Mouse (Mus musculus): Measurements from ENCODE around the gene Gm17349. TPM values are rescaled to one million over a fixed set of nuclear protein-coding genes. Genes with fewer than 3 reads are reported as not detected.

Gm17349 gene
- polyA plus RNA-seq, 2 experiments: not detected

- Histone ChIP-seq H3K4me3 (ENCODE audit: insufficient read depth in 1 of 2, low read depth in 2 of 2, low read length in 2 of 2) (peak overlapping the region; percentile 29 to 37), H3K4me1 (replicated peaks; ENCODE audit: control insufficient read depth in 2 of 2, insufficient read depth in 2 of 2, low read length in 1 of 2) (peaks cover 19 to 31% of the 10 kb centered on the region in 2 experiments), H3K27me3 (ENCODE audit: control insufficient read depth, insufficient read depth, low read length) (peaks cover 50% of the 10 kb centered on the region), H3K27ac (no peak overlapping the region), H3K36me3 (replicated peaks; ENCODE audit: control insufficient read depth, insufficient read depth, low read depth) (no peaks in the 10 kb centered on the region), H3K4me2 (ENCODE audit: low read depth) (peak overlapping the region; percentile 64), H3K9ac (replicated peaks) (no peak overlapping the region), H3K9me3 (ENCODE audit: control insufficient read depth, low read length) (no peaks in the 10 kb centered on the region)
- whole genome bisulfite sequencing (ENCODE audit: insufficient replicate concordance): 6% methylated on average over 17 of the region's 17 CpGs
- ATAC-seq (ENCODE audit: insufficient read depth): no peak; the same call in 1 of the 2 replicates
- DNase-seq (ENCODE audit: low read depth in 3 of 3, low spot score in 3 of 3): no peak
- TF ChIP-seq CTCF (IDR thresholded peaks at IDR 0.05; ENCODE audit: low read depth) (no peak), EP300 (IDR thresholded peaks at IDR 0.05; ENCODE audit: low read depth) (no peak)
Observed at GRCm38 (mm10) chr15:99663964-99664599, 41.2 kb downstream of the Gm17349 start.

GRCm38 (mm10) chr15:99662371-99662770 lies 42.9 kb downstream of the Gm17349 start:
- H3K27me3 ChIP-seq (ENCODE audit: control insufficient read depth, insufficient read depth, low read length): peaks cover 38% of the 10 kb centered on the region
- H3K27ac ChIP-seq: no peak overlapping the region
- DNase-seq (ENCODE audit: low read depth in 3 of 3, low spot score in 3 of 3): no peak
- H3K9ac ChIP-seq (replicated peaks): no peak overlapping the region
- 6% methylated on average over 7 of the region's 7 CpGs for WGBS (ENCODE audit: insufficient replicate concordance)
- no peak for TF ChIP-seq CTCF (IDR thresholded peaks at IDR 0.05; ENCODE audit: low read depth)
- 0 out of 2 replicates have a peak, but pooled peaks have one; percentile 20 for TF ChIP-seq EP300 (IDR thresholded peaks at IDR 0.05; ENCODE audit: low read depth)
- H3K9me3 ChIP-seq (ENCODE audit: control insufficient read depth, low read length): no peaks in the 10 kb centered on the region
- H3K4me2 ChIP-seq (ENCODE audit: low read depth): no peak overlapping the region
- no peak overlapping the region for H3K4me3 ChIP-seq (ENCODE audit: insufficient read depth in 1 of 2, low read depth in 2 of 2, low read length in 2 of 2)
- H3K4me1 ChIP-seq (replicated peaks; ENCODE audit: control insufficient read depth in 2 of 2, insufficient read depth in 2 of 2, low read length in 1 of 2): peaks cover 19 to 31% of the 10 kb centered on the region in 2 experiments
- no peak for ATAC-seq (ENCODE audit: insufficient read depth)
- no peaks in the 10 kb centered on the region for H3K36me3 ChIP-seq (replicated peaks; ENCODE audit: control insufficient read depth, insufficient read depth, low read depth)

GRCm38 (mm10) chr15:99661121-99661830 lies 44.0 kb downstream of the Gm17349 start:
- no peak overlapping the region for H3K9ac ChIP-seq (replicated peaks)
- H3K36me3 ChIP-seq (replicated peaks; ENCODE audit: control insufficient read depth, insufficient read depth, low read depth): no peaks in the 10 kb centered on the region
- no peak overlapping the region for H3K4me3 ChIP-seq (ENCODE audit: insufficient read depth in 1 of 2, low read depth in 2 of 2, low read length in 2 of 2)
- TF ChIP-seq EP300 (IDR thresholded peaks at IDR 0.05; ENCODE audit: low read depth) (no peak), CTCF (IDR thresholded peaks at IDR 0.05; ENCODE audit: low read depth) (no peak)
- no peak overlapping the region for H3K27ac ChIP-seq
- no peak for ATAC-seq (ENCODE audit: insufficient read depth)
- WGBS (ENCODE audit: insufficient replicate concordance): 82% methylated on average over 15 of the region's 15 CpGs
- H3K9me3 ChIP-seq (ENCODE audit: control insufficient read depth, low read length): no peaks in the 10 kb centered on the region
- H3K4me2 ChIP-seq (ENCODE audit: low read depth): no peak overlapping the region
- peaks cover 19 to 31% of the 10 kb centered on the region in 2 experiments for H3K4me1 ChIP-seq (replicated peaks; ENCODE audit: control insufficient read depth in 2 of 2, insufficient read depth in 2 of 2, low read length in 1 of 2)
- peaks cover 37% of the 10 kb centered on the region for H3K27me3 ChIP-seq (ENCODE audit: control insufficient read depth, insufficient read depth, low read length)
- DNase-seq (ENCODE audit: low read depth in 3 of 3, low spot score in 3 of 3): no peak

- Histone ChIP-seq H3K4me2 (ENCODE audit: low read depth) (no peak overlapping the region), H3K4me1 (replicated peaks; ENCODE audit: control insufficient read depth in 2 of 2, insufficient read depth in 2 of 2, low read length in 1 of 2) (peaks cover 5 to 14% of the 10 kb centered on the region in 2 experiments), H3K27me3 (ENCODE audit: control insufficient read depth, insufficient read depth, low read length) (peaks cover 52% of the 10 kb centered on the region), H3K36me3 (replicated peaks; ENCODE audit: control insufficient read depth, insufficient read depth, low read depth) (no peaks in the 10 kb centered on the region), H3K9ac (replicated peaks) (no peak overlapping the region), H3K4me3 (ENCODE audit: insufficient read depth in 1 of 2, low read depth in 2 of 2, low read length in 2 of 2) (no peak overlapping the region), H3K9me3 (ENCODE audit: control insufficient read depth, low read length) (no peaks in the 10 kb centered on the region), H3K27ac (no peak overlapping the region)
- WGBS (ENCODE audit: insufficient replicate concordance): 27% methylated on average over 2 of the region's 2 CpGs
- ATAC-seq (ENCODE audit: insufficient read depth) (no peak), DNase-seq (ENCODE audit: low read depth in 3 of 3, low spot score in 3 of 3) (no peak)
- no peak for TF ChIP-seq EP300 (IDR thresholded peaks at IDR 0.05; ENCODE audit: low read depth)
Observed at GRCm38 (mm10) chr15:99658437-99658836, 46.9 kb downstream of the Gm17349 start.

DNA sequence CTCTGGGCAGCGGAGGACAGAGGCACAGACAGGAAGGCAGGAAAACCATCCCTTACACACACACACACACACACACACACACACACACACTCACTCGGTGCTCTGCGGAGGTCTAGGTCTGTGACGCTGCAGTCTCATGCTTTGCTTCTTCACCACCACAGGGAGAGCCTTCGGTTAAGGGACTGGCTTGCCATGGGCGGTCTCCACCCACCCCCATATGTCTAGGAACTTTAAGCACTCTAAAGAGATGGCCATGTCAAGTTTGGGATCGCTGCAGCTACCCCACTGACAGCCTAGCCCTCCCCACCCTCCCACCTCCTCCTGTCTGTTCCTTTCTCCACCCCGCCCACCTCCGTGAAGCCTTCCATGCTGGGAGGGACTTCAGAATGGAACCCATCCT lies 49.3 kb downstream of the Gm17349 start:
- Histone ChIP-seq H3K27me3 (ENCODE audit: control insufficient read depth, insufficient read depth, low read length) (peaks cover 46% of the 10 kb centered on the region), H3K27ac (no peak overlapping the region)
- WGBS (ENCODE audit: insufficient replicate concordance): 34% methylated on average over 9 of the region's 9 CpGs

More for the DNA sequence above, 49.3 kb downstream of the Gm17349 start:
- Histone ChIP-seq H3K9me3 (ENCODE audit: control insufficient read depth, low read length) (no peaks in the 10 kb centered on the region), H3K4me3 (ENCODE audit: insufficient read depth in 1 of 2, low read depth in 2 of 2, low read length in 2 of 2) (no peak overlapping the region), H3K4me2 (ENCODE audit: low read depth) (no peak overlapping the region), H3K9ac (replicated peaks) (no peak overlapping the region), H3K36me3 (replicated peaks; ENCODE audit: control insufficient read depth, insufficient read depth, low read depth) (no peaks in the 10 kb centered on the region), H3K4me1 (replicated peaks; ENCODE audit: control insufficient read depth in 2 of 2, insufficient read depth in 2 of 2, low read length in 1 of 2) (peaks cover 13 to 14% of the 10 kb centered on the region in 2 experiments)
- DNase-seq (ENCODE audit: low read depth in 3 of 3, low spot score in 3 of 3) (no peak), ATAC-seq (ENCODE audit: insufficient read depth) (no peak)
- TF ChIP-seq EP300 (IDR thresholded peaks at IDR 0.05; ENCODE audit: low read depth): no peak
- no peak for TF ChIP-seq CTCF (IDR thresholded peaks at IDR 0.05; ENCODE audit: low read depth)

All from liver, embryonic 14.5 days (tissue).